9 mouse cellular contexts compared by ENCODE assay signal in genomic region chr6:125218963-125219362, GRCm38 (mm10). TPM values are rescaled to one million over a fixed set of nuclear protein-coding genes. Genes with fewer than 3 reads are reported as not detected.
A peak's percentile ranks its signal among the peaks of the same experiment; 100 is the strongest.
DNase-seq lines count a peak whose midpoint lies in the region; ATAC-seq lines count a peak whose summit lies in the region.
"Had no signal": no experiment of that assay in that cellular context is flagged by ENCODE, and none has a peak within 500 bp of the region (broad histone marks: within the 10 kb centered on the region; RNA-seq: fewer than 3 reads in every experiment).

No protein-coding gene starts in this region.

- peaks cover 20% of the 10 kb centered on the region for H3K4me1 ChIP-seq in neural tube, embryonic 15.5 days

- H3K27ac ChIP-seq in neural tube, embryonic 15.5 days (replicated peaks): no peak overlapping the region
- H3K27ac ChIP-seq: stomach, embryonic 15.5 days had no signal

- no peak overlapping the region for H3K4me3 ChIP-seq in neural tube, embryonic 15.5 days (replicated peaks)
- H3K4me3 ChIP-seq: stomach, embryonic 15.5 days had no signal

- DNase-seq in adrenal gland, postnatal 14 days: peak; percentile 72
- DNase-seq in adrenal gland, postnatal 25 days: no peak
- peak; percentile 33 for DNase-seq in neural tube, embryonic 10.5 days (ENCODE audit: extremely low spot score, low spot score)
- DNase-seq in cerebellum, postnatal 36 days: peak; percentile 50 to 74
- DNase-seq in lung, postnatal 10 days: peak; percentile 80
- peak; percentile 23 to 72 for DNase-seq in spleen, adult 18-20 months

- H3K36me3 ChIP-seq in neural tube, embryonic 15.5 days: 0 out of 2 replicates have a peak, but pooled peaks cover 6% of the 10 kb centered on the region
- H3K36me3 ChIP-seq: stomach, embryonic 15.5 days had no signal

- H3K4me2 ChIP-seq in neural tube, embryonic 15.5 days: no peak overlapping the region
- H3K4me2 ChIP-seq: stomach, embryonic 15.5 days had no signal

- 81% methylated on average over 4 of the region's 4 CpGs for WGBS in neural tube, embryonic 15.5 days

- 0 out of 2 replicates have a peak, but pooled peaks cover under 1% of the 10 kb centered on the region for H3K27me3 ChIP-seq in neural tube, embryonic 15.5 days (replicated peaks)
- H3K27me3 ChIP-seq: stomach, embryonic 15.5 days had no signal

- H3K9me3 ChIP-seq in neural tube, embryonic 15.5 days (replicated peaks): no peaks in the 10 kb centered on the region
- H3K9me3 ChIP-seq: stomach, embryonic 15.5 days had no signal

- no peak for ATAC-seq in neural tube, embryonic 15.5 days (ENCODE audit: low FRiP score)
- peak; percentile 19 for ATAC-seq in inflammation-experienced regulatory T-cells, adult 6 months

- H3K9ac ChIP-seq in neural tube, embryonic 15.5 days (replicated peaks): no peak overlapping the region
- H3K9ac ChIP-seq: stomach, embryonic 15.5 days had no signal

RNA-seq across cellular contexts. Expression of gene Vamp1, which starts 3.6 kb away (rescaled TPM):
- total RNA-seq in adrenal gland, postnatal 14 days (2021): 31.8 and 42.6 TPM in 2 replicates
- total RNA-seq in adrenal gland, postnatal 25 days (2021): 81.4 and 102 TPM in 2 replicates
- polyA plus RNA-seq in neural tube, embryonic 15.5 days (2015; fragmentation: Nextera tagmentation; extraction: Ambion mirVana): 53.8 and 57.4 TPM in 2 replicates
- 10 to 100 TPM in 2 of 3 experiments, 1 to 10 TPM in 1; 9.8 to 20.8 (median 18.2) TPM for polyA plus RNA-seq in inflammation-experienced regulatory T-cells, adult 6 months (2017; shearing (Covaris generic))

RNA-seq across cellular contexts. Expression of gene Tapbpl, which starts 12.7 kb away (rescaled TPM):
- total RNA-seq in adrenal gland, postnatal 14 days (2021): 12.6 and 14.0 TPM in 2 replicates
- 7.6 and 9.8 TPM in 2 replicates for total RNA-seq in adrenal gland, postnatal 25 days (2021)
- 7.1 and 11.9 TPM in 2 replicates for polyA plus RNA-seq in neural tube, embryonic 15.5 days (2015; fragmentation: Nextera tagmentation; extraction: Ambion mirVana)
- 10 to 100 TPM; 79.6 to 89.3 (median 88.6) TPM for polyA plus RNA-seq in inflammation-experienced regulatory T-cells, adult 6 months (2017; shearing (Covaris generic))

RNA-seq across cellular contexts. Expression of gene Cd27, which starts 17.8 kb away (rescaled TPM):
- 0.93 and 6.9 TPM in 2 replicates for total RNA-seq in adrenal gland, postnatal 14 days (2021)
- total RNA-seq in adrenal gland, postnatal 25 days (2021): 0.79 TPM in 1 of 2 replicates, not detected in the other
- polyA plus RNA-seq in neural tube, embryonic 15.5 days (2015; fragmentation: Nextera tagmentation; extraction: Ambion mirVana): 2.0 and 12.9 TPM in 2 replicates
- 100 to 1,000 TPM; 258 to 621 (median 560) TPM for polyA plus RNA-seq in inflammation-experienced regulatory T-cells, adult 6 months (2017; shearing (Covaris generic))

RNA-seq across cellular contexts. Expression of gene Mrpl51, which starts 27.4 kb away (rescaled TPM):
- 222 and 232 TPM in 2 replicates for total RNA-seq in adrenal gland, postnatal 14 days (2021)
- total RNA-seq in adrenal gland, postnatal 25 days (2021): 158 and 198 TPM in 2 replicates
- polyA plus RNA-seq in neural tube, embryonic 15.5 days (2015; fragmentation: Nextera tagmentation; extraction: Ambion mirVana): 156 and 167 TPM in 2 replicates
- polyA plus RNA-seq in inflammation-experienced regulatory T-cells, adult 6 months (2017; shearing (Covaris generic)): 100 to 1,000 TPM in 1 of 3 experiments, 10 to 100 TPM in 2; 65.3 to 102 (median 74.3) TPM

RNA-seq across cellular contexts. Expression of gene Ncapd2, which starts 27.5 kb away (rescaled TPM):
- 43.2 and 45.2 TPM in 2 replicates for total RNA-seq in adrenal gland, postnatal 14 days (2021)
- 35.6 and 48.3 TPM in 2 replicates for total RNA-seq in adrenal gland, postnatal 25 days (2021)
- polyA plus RNA-seq in neural tube, embryonic 15.5 days (2015; fragmentation: Nextera tagmentation; extraction: Ambion mirVana): 38.2 and 56.6 TPM in 2 replicates
- 10 to 100 TPM; 25.4 to 88.8 (median 51.2) TPM for polyA plus RNA-seq in inflammation-experienced regulatory T-cells, adult 6 months (2017; shearing (Covaris generic))
